Mouse (Mus musculus) megakaryocyte, embryonic 14.5 days (primary cell): ENCODE measurements around the gene Aqp1.

ENCODE experiments used
- FLI1 ChIP-seq: IDR thresholded peaks from 2 replicates; pipeline ENCODE4 v1.6.1; 2012; ENCODE audit warnings: low read length, inconsistent platforms, mixed read lengths
- GATA1 ChIP-seq: IDR thresholded peaks from 3 replicates; pipeline ENCODE4 v1.6.1; 2012; ENCODE audit warnings: mixed read lengths, low read length, inconsistent platforms, borderline replicate concordance

GRCm38 (mm10) chr6:55344291-55345016 is 8.2 kb downstream of the Aqp1 start:
- no peak for TF ChIP-seq GATA1
- no peak for TF ChIP-seq FLI1
